Mouse (Mus musculus) stomach, embryonic 14.5 days (tissue): ENCODE results near the gene Ppm1l. TPM values are rescaled to one million over a fixed set of nuclear protein-coding genes. Genes with fewer than 3 reads are reported as not detected.

Source experiments
- ATAC-seq: fragments of 200-750 bp; cut with Nextera tagmentation; 2 replicates; pipeline ENCODE4 v1.8.0; 2017; ENCODE audit warnings: low read depth, moderate TSS enrichment; ENCODE audit not compliant: insufficient number of reproducible peaks, insufficient read depth, low FRiP score
- H3K27ac ChIP-seq: fragments of 300-500 bp; sonication (generic); 2 replicates; pipeline ENCODE4 v1.5.1; 2014; ENCODE audit warnings: mild to moderate bottlenecking, low read length, moderate library complexity, mixed read lengths
- H3K27me3 ChIP-seq: fragments of 300-500 bp; sonication (generic); 2 replicates; pipeline ENCODE4 v1.6.1; 2014; ENCODE audit warnings: low read length, control low read depth, mixed read lengths; ENCODE audit not compliant: control insufficient read depth, insufficient read depth
- H3K36me3 ChIP-seq: fragments of 300-500 bp; sonication (generic); 2 replicates; pipeline ENCODE4 v1.6.1; 2014; ENCODE audit warnings: mild to moderate bottlenecking, control low read depth, low read length, moderate library complexity, mixed read lengths; ENCODE audit not compliant: control insufficient read depth, insufficient read depth
- H3K4me1 ChIP-seq: fragments of 300-500 bp; sonication (generic); 2 replicates; pipeline ENCODE4 v1.6.1; 2014; ENCODE audit warnings: low read length, control low read depth, mixed read lengths; ENCODE audit not compliant: control insufficient read depth, insufficient read depth
- H3K4me2 ChIP-seq: fragments of 300-500 bp; sonication (generic); replicated peaks from 2 replicates; pipeline ENCODE4 v1.6.1; 2014; ENCODE audit warnings: low read depth, low read length, control low read depth
- H3K4me3 ChIP-seq: fragments of 300-500 bp; sonication (generic); 2 replicates; pipeline ENCODE4 v1.5.1; 2014; ENCODE audit warnings: low read depth, low read length, control low read depth
- H3K9ac ChIP-seq: fragments of 300-500 bp; sonication (generic); replicated peaks from 2 replicates; pipeline ENCODE4 v1.6.1; 2014; ENCODE audit warnings: low read depth, mild to moderate bottlenecking, control low read depth, low read length, moderate library complexity, mixed read lengths
- H3K9me3 ChIP-seq: fragments of 300-500 bp; sonication (generic); 2 replicates; pipeline ENCODE4 v1.6.1; 2016; ENCODE audit warnings: low read depth, low read length, control low read depth; ENCODE audit not compliant: control insufficient read depth
- WGBS: fragments of 180-500 bp; shearing (Covaris S2); extraction: QIAGEN DNeasy Blood & Tissue Kit; methylation state at CpG from one replicate; pipeline ENCODE4 v1.1.7; 2014; 5-methylcytosine and 5-hydroxymethylcytosine counted together
- polyA plus RNA-seq: library from polyadenylated mRNA; unstranded; fragments of >200 nt; fragmentation: Nextera tagmentation; extraction: Ambion mirVana; gene quantifications from 2 replicates; pipeline ENCODE4 v1.2.1, GENCODE M21; 2014

The Ppm1l gene
- polyA plus RNA-seq, 1 experiment from 2014 or later, result 8.0 TPM

DNA sequence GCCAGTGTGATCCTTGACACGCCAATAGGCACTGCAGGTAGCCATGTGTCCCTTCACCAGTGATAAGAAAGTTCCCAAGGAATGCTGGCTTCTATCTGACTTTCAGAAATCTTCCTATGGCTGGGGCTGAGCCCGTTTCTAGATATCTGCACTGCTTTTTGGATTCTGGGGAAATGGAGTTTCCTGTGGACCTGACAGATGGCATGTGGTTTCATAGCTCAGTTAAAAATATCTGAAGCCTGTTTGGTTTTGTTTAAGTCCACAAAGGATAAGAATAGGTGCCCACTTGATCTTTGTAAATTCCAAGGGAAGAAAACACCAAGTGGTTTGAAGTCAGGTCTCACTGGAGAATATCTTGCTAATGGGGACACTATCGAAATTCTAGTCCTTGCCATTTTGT, 173.0 kb downstream of the Ppm1l start:
- Histone ChIP-seq H3K4me1 (0 out of 2 replicates have a peak, but pooled peaks cover 6% of the 10 kb centered on the region), H3K27ac (no peak overlapping the region), H3K9ac (no peak overlapping the region), H3K27me3 (no peaks in the 10 kb centered on the region), H3K4me2 (no peak overlapping the region), H3K36me3 (no peaks in the 10 kb centered on the region), H3K9me3 (no peaks in the 10 kb centered on the region), H3K4me3 (no peak overlapping the region)
- ATAC-seq, result no peak
- WGBS, result 85% methylated on average over 3 of the region's 3 CpGs

DNA sequence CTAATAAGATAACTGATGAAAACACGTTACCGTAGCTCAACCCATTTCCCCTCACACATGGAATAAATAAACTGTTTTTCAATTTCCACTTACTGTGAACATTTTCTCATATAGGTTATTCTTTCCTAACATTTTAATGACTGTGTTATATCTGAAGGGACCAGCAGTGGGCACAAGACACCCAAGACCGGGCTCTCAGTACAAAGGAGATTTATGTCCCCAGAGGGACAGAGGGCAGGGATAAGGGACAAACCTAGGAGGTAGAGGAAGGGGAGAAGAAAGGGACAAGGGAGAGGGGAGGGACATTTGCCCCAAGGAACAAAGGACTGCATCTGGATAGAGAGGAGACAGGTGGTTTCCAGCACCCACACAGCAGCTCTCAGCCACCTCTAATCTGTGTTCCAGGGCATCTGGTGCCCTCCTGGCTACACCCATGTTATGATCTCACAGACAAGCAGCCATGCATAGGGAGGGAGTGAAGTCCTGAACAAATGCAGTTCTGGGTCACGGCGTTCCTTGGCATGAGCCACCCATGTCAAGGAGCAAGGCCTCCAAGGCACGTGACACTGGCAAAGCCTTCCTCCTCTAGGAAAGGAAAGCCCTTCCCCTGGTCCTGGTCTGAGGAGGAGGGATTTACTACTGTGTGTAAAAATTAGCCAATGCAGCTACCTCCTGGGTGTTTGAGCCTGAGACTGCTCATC, 174.5 kb downstream of the Ppm1l start:
- 83% methylated on average over 6 of the region's 6 CpGs for WGBS
- no peak for ATAC-seq
- Histone ChIP-seq H3K4me2 (no peak overlapping the region), H3K27ac (no peak overlapping the region), H3K4me1 (0 out of 2 replicates have a peak, but pooled peaks cover 2% of the 10 kb centered on the region), H3K27me3 (no peaks in the 10 kb centered on the region), H3K9me3 (no peaks in the 10 kb centered on the region), H3K4me3 (no peak overlapping the region), H3K9ac (no peak overlapping the region), H3K36me3 (no peaks in the 10 kb centered on the region)

- no peak for ATAC-seq
These were observed 177.8 kb downstream of the Ppm1l start for GRCm38 (mm10) chr3:69494233-69495010.

DNA sequence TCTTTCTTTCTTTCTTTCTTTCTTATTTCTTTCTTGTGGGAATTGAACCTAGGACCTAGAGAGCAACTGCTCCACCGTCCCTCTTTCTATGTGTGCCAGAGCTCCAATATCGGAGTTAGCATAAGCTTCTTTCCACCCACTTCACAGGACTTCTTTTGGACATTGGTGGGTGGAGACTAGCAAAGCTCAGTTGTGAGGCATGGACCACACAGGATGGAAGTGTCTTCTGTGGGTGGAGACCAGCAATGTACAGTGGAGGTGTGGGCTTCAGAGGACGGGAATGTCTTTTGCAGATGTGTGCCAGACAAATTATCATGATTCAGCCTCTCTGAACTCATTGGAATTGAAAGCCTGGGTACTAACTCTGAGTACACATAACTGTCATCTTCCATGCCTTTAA, 180.5 kb downstream of the Ppm1l start:
- Histone ChIP-seq H3K4me2 (no peak overlapping the region), H3K9me3 (no peaks in the 10 kb centered on the region), H3K36me3 (no peaks in the 10 kb centered on the region), H3K27ac (no peak overlapping the region), H3K4me1 (0 out of 2 replicates have a peak, but pooled peaks cover 2% of the 10 kb centered on the region), H3K27me3 (no peaks in the 10 kb centered on the region), H3K4me3 (no peak overlapping the region), H3K9ac (no peak overlapping the region)
- 80% methylated on average over 3 of the region's 3 CpGs for WGBS
- no peak for ATAC-seq

More at GRCm38 (mm10) chr3:69494233-69495010, 177.8 kb downstream of the Ppm1l start:
- Histone ChIP-seq H3K9me3 (no peaks in the 10 kb centered on the region), H3K4me2 (no peak overlapping the region), H3K27me3 (no peaks in the 10 kb centered on the region), H3K4me1 (0 out of 2 replicates have a peak, but pooled peaks cover 2% of the 10 kb centered on the region), H3K36me3 (no peaks in the 10 kb centered on the region), H3K9ac (no peak overlapping the region), H3K27ac (no peak overlapping the region), H3K4me3 (no peak overlapping the region)
- WGBS, result 58% methylated on average over 4 of the region's 4 CpGs

DNA sequence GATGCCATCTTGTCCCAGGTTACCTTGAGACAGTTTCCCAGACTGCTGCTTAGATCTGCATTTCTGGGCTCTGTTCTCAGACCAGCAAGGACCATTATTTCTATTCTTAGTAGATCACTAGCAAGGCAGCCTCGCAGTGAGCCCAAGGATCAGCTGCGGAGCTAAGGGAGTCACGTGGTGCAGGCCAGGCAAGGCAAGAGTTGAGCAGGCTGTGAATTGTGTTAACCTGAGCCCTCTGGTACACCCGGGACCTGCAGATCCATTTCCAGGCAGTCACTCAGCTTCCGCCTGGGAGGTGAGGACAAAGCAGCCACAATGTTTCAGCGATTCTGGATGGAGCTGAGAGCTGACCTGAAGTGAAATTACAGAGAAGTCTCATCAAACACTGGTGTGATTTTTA, 185.3 kb downstream of the Ppm1l start:
- no peaks in the 10 kb centered on the region for H3K4me1 ChIP-seq
- 21% methylated on average over 6 of the region's 6 CpGs for WGBS
- no peak overlapping the region for H3K4me2 ChIP-seq
- no peak for ATAC-seq
- H3K4me3 ChIP-seq, result no peak overlapping the region
- no peak overlapping the region for H3K9ac ChIP-seq
- no peaks in the 10 kb centered on the region for H3K9me3 ChIP-seq
- H3K27ac ChIP-seq, result no peak overlapping the region
- H3K27me3 ChIP-seq, result no peaks in the 10 kb centered on the region
- H3K36me3 ChIP-seq, result no peaks in the 10 kb centered on the region

GRCm38 (mm10) chr3:69502527-69502926, 185.9 kb downstream of the Ppm1l start:
- Histone ChIP-seq H3K4me3 (no peak overlapping the region), H3K4me1 (no peaks in the 10 kb centered on the region), H3K9me3 (no peaks in the 10 kb centered on the region), H3K27me3 (no peaks in the 10 kb centered on the region), H3K4me2 (no peak overlapping the region), H3K36me3 (no peaks in the 10 kb centered on the region), H3K27ac (no peak overlapping the region), H3K9ac (no peak overlapping the region)
- WGBS, result 26% methylated on average over 4 of the region's 4 CpGs
- ATAC-seq, result no peak

DNA sequence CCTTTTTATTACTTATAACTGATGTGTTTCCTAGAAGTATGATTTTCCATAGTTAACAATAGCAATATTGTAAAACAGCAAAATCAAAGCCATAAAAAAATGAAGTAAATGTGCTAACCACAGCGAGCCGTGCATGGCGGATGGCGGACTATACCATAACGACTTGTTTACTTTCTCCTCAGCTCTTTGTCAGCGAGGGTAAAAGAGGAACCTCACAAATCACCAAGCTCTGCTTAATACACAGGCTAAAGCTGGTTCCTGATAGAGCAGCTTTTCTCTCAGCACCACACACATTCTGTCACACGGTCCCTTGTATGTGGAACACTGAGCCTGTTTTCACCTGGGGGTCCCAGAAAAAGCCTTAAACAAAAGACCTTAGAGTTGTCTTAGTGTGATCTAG, 188.4 kb downstream of the Ppm1l start:
- ATAC-seq, result no peak
- Histone ChIP-seq H3K27ac (no peak overlapping the region), H3K4me3 (no peak overlapping the region), H3K4me1 (no peaks in the 10 kb centered on the region), H3K36me3 (no peaks in the 10 kb centered on the region), H3K9ac (no peak overlapping the region), H3K27me3 (no peaks in the 10 kb centered on the region), H3K9me3 (no peaks in the 10 kb centered on the region), H3K4me2 (no peak overlapping the region)
- 48% methylated on average over 7 of the region's 7 CpGs for WGBS

- H3K9ac ChIP-seq, result no peak overlapping the region
- 90% methylated on average over 4 of the region's 4 CpGs for WGBS
- no peak overlapping the region for H3K27ac ChIP-seq
- H3K9me3 ChIP-seq, result no peaks in the 10 kb centered on the region
- H3K36me3 ChIP-seq, result no peaks in the 10 kb centered on the region
- no peak for ATAC-seq
- no peak overlapping the region for H3K4me3 ChIP-seq
- no peaks in the 10 kb centered on the region for H3K27me3 ChIP-seq
- H3K4me1 ChIP-seq, result no peaks in the 10 kb centered on the region
- H3K4me2 ChIP-seq, result no peak overlapping the region
These were observed 189.7 kb downstream of the Ppm1l start for GRCm38 (mm10) chr3:69506352-69506751.
